Mouse (Mus musculus) bone marrow macrophage, adult 2 months (primary cell): ENCODE data around the gene Armc3.

Experiments
- CTCF ChIP-seq: IDR thresholded peaks from 2 replicates; pipeline ENCODE4 v1.5.1; 2012; ENCODE audit warnings: low read depth, mild to moderate bottlenecking, low read length, moderate library complexity
- POLR2A ChIP-seq: IDR thresholded peaks from 2 replicates; pipeline ENCODE4 v1.6.1; 2012; ENCODE audit warnings: mild to moderate bottlenecking, low read depth, low read length, borderline replicate concordance

GRCm38 (mm10) chr2:19316691-19317090 lies 117.6 kb downstream of the Armc3 start:
- TF ChIP-seq CTCF (no peak), POLR2A (no peak)
